Mouse (Mus musculus): ENCODE measurements around the gene Miox. TPM values are rescaled to one million over a fixed set of nuclear protein-coding genes. Genes with fewer than 3 reads are reported as not detected.

Miox gene
- total RNA-seq, 1 experiment from 2014 or later = not detected

DNA sequence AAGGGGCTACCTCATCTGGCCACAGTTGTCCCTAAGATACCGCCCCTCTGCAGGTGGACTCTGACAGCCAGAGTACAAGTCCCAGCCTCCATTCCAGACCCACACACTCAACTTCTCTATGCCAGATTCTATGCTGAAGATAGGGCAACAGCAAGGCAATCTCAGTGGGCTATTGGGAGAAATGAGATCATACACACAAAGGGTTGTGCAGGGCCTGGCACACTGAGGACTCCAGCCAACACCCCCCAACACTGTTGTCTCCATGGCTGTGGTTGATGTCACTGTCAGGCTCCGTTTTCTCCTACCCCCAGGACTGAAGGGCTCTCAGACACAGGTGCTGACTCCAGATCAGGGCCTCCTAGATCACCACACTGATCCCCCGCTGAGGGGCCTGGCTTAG, 20.1 kb upstream of the Miox start:
- ATAC-seq (ENCODE audit: extremely low read depth, insufficient number of reproducible peaks, low FRiP score, poor library complexity, severe bottlenecking) = no peak

DNA sequence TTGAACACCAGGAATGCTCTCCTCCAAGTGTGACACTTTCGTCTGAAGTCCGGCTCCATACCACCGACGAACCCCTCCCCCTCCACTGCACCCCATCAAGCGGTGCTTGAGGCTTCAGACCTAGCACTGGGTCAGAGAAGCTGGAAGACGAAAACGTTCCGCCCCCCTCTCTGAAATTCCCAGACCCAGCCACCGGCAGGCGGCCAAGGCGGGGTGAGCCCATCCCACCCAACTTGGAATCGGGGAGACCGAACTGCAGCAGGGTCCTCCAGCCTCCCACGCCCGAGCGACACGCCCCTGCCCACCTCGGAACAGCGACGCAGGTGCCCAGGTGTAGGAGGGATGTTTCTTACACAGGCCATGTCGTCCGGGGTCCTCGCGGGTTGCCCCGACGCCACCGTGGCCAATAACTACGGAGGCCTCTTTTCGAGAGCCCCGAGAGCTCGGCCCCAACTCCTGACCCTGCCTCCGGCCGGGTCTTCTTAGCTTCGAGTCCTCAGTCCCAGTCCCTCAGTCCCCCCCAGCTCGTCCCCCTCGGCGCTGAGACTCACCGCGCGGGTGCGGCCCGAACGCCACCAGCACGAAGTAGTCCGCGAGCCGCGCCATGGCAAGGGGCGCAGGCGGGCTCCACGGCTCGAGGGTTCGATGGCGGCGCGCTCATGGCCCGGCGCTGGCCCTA, 19.5 kb upstream of the Miox start:
- no peak for ATAC-seq (ENCODE audit: extremely low read depth, insufficient number of reproducible peaks, low FRiP score, poor library complexity, severe bottlenecking)

DNA sequence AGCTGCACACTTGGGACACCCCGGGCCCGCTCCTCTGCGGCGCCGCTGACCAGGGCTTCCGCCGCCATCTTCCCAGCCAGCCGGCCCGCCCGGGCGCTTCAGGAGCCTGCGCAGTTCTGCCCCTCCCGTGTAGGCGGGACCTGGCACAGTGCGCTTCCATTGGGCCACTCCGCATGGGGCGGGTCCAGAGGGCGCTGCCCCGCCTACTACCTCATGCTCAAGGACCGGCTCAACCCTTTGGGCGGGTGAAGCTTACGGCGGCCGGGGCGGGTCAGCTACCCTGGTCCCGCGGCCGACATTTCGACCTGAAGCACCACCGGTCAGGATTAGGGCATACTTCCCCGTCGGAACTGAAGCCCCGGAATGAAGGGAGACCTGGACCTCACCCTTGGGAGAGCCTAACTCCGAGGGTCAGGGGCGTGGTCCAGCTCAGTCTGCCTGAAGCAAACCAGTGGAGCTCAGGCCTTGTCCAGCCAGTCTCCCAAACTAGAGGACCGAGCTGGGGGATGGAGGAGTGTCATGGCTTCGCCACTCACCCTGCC, 18.9 kb upstream of the Miox start, which contains the start of gene Sbf1:
TSS of gene Sbf1 (minus strand) at position 122 of the 542 bp plus-strand sequence.
- peak; percentile 98 for ATAC-seq (ENCODE audit: extremely low read depth, insufficient number of reproducible peaks, low FRiP score, poor library complexity, severe bottlenecking)

DNA sequence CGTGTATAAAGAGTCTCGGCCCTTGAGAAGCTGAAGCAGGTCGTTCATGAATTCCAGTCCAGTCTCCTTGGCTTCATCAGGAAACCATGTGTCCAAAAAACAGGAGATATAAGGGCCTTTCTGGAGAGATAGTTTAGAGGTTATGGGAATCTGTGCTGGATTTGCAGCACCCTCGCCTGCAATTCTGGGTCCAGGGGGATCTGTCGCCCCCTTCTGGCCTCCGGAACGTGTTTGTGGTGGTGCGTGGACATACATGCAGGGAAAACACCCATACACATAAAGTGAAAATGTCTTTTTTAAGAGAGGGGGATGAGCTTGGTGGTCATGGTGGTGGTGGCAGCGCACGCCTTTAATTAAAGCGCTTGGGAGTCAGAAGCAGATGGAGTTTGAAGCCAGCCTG, 18.1 kb upstream of the Miox start:
- no peak for ATAC-seq (ENCODE audit: extremely low read depth, insufficient number of reproducible peaks, low FRiP score, poor library complexity, severe bottlenecking)

DNA sequence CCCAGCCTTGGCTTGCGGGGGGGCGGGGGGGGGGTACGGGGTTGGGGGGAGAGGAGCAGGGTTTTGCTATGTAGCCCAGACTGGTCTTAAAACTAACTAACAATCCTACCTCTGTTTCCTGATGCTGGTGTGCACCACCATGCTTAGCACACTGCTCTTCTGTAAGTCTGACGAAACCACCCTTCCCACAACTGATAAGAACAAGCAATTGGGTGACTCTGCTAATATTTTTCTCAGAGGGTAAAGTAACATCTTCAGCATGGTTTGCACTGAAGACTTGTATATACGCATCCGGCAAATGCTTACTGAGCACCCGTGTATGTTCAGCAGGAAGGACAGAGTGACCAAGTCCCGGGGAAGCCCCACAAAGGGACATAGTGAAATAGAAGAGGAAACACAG, 12.9 kb upstream of the Miox start:
- ATAC-seq (ENCODE audit: extremely low read depth, insufficient number of reproducible peaks, low FRiP score, poor library complexity, severe bottlenecking) = no peak

DNA sequence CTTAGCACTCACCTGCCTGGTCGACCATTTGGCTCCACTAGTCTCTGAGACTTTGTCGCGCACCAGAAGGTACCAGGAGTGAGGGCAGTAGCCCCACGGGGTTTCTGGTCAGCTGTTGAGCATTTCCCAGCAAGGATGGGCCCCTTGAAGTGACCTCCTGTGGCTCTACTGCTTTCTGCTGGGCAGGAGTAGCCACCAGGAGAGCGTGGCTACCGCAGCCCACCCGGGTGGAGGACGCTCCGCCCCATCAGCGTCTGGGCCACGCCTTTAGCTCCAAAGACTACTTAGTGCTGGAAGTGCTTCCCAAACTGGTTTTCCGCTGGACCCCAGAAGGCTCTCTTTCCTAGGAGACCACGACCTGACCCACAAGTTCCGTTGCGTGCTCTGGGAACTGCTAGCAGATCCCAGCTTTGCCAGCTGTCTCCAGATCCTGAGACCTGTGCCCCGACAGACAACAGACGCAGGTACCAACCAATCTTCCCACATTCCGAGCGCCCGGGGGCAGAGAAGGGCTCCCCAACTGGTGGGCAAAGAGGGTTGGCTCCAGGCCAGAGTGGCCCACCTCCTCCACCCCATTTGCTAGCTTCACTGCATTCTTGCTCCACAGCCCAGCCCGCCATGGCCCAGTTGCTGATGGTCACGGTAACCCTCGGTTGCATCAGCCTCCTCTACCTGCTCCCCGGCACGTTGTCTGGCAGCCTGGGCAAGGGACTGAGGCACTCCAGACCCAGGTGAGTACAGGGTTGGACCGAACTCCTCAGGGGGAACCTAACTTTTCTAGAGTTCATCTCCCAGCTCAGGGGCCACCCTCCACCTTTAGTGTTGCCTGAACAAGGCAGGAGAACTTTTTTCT, 11.3 kb upstream of the Miox start, which contains the start of gene Adm2:
TSS of gene Adm2 (plus strand) at position 51 of the 853 bp plus-strand sequence.
- ATAC-seq (ENCODE audit: extremely low read depth, insufficient number of reproducible peaks, low FRiP score, poor library complexity, severe bottlenecking) = no peak

DNA sequence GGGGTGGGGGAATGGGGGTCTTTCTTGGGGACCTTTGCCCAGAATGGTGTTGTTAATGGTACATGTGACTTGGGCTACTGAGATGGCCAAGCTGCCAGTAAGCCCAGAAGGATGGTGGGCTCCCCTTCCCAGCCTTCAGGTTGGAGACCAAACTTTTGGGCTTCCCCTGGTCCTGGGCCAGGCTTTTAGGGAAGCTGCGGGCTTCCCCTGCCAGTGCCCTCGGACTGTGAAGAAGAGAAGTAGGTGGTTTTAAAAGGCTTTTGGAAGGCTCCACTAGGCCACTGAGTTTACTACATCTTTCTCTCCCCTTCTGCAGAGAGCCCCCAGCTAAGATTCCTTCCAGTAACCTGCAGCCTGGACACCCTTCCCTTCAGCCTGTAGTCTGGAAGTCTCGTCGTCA, 10.5 kb upstream of the Miox start:
- ATAC-seq (ENCODE audit: extremely low read depth, insufficient number of reproducible peaks, low FRiP score, poor library complexity, severe bottlenecking) = no peak

DNA sequence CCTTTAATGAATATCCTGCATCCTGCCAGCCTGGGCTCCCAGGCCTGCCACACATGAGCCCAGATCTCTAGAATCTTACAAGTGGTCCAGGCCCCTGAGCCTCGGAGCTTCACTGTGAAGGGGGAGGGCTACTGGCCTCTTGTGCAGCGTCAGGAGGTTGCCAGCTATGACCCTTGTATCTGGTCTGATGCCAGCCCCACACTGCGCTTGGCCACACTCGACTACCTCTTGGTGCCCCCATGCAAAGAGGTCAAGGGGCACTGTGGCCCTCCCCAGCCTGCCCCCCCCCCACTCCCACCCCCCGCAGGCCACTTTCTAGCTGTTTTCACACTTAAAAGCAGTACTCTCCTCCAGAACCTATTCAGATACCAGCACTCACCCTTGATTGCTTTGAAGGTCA, 7.8 kb upstream of the Miox start:
- no peak for ATAC-seq (ENCODE audit: extremely low read depth, insufficient number of reproducible peaks, low FRiP score, poor library complexity, severe bottlenecking)

DNA sequence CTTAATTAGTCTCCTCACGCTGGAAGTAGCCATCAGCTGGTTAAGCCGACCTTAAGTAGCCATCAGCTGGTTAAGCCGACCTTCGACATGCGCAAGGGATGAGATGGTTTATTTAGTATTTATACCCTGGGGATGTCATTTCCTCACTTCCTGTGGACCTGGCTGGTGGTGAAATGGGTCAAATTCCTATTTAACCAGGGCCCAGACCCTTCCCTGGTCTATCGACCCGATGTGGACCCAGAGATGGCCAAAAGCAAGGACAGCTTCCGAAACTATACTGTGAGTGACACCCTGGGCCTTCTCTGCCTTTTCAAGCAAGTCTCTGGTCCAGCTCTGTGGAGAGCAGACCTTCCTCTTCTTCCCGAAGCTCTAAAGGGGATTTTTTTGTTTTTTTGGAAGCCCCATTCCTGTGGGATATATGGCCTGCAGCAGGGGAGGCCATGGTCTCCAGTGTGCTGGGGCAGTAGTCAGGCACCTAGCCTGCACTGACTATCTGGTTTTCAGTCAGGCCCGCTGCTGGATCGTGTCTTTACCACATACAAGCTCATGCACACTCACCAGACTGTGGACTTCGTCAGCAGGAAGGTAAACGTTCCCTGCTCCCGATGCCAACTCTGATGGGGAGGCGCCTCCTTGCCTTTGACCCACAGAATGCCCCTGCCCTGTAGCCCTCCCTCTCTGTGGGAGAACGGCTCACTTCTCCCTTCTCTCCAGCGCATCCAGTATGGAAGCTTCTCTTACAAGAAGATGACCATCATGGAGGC, 758 bp downstream of the Miox start:
- ATAC-seq (ENCODE audit: extremely low read depth, insufficient number of reproducible peaks, low FRiP score, poor library complexity, severe bottlenecking) = no peak

DNA sequence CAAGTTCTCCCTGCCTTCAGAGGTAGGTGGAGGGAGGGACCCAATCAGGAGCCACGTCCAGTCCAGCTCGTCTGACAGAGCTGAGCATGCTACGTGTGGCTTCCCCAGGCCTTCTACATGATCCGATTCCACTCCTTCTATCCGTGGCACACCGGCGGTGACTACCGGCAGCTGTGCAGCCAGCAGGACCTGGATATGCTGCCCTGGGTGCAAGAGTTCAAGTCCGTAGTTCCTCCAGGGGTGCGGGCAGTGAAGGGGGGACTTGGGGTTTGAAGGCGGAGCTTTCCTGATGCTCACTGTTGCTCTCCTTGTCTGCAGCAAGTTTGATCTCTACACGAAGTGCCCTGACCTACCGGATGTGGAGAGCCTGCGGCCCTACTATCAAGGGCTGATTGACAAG, 2.2 kb downstream of the Miox start:
- ATAC-seq (ENCODE audit: extremely low read depth, insufficient number of reproducible peaks, low FRiP score, poor library complexity, severe bottlenecking) = no peak

DNA sequence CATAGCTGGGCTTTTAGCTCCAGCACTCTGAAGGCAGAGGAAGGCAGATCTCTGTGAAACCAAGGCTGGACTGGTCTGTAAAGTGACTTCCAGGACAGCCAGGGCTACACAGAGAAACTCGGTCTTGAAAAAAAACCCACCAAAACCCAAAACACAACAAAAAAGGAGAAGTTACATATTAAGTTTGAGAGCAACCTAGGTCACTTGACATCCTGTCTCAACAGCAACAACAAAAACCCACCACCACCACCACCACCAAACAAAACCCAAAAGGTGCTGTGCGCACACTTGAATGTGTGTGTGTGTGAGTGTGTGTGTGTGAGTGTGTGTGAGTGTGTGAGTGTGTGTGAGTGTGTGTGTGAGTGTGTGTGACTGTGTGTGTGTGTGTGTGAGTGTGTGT, 5.5 kb downstream of the Miox start:
- peak; percentile 57; the same call in 1 of the 2 replicates for ATAC-seq (ENCODE audit: extremely low read depth, insufficient number of reproducible peaks, low FRiP score, poor library complexity, severe bottlenecking)

DNA sequence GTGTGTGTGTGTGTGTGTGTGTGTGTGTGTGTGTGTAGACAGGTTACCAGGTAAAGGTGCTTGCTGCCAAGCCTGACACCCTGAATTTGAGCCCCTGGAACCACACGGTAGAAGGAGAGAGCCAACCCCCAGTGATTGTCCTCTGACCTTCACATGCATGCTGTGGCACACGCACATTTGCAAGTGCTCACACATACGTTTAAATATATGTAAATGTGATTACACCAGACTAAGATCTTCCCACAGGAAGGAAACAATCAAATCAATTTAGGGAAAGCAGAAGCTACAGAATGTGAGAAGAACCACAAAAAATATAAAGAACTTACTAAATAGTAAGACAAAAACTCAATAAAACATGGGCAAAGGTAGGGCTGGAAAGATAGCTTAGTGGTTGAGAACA, 5.9 kb downstream of the Miox start:
- no peak for ATAC-seq (ENCODE audit: extremely low read depth, insufficient number of reproducible peaks, low FRiP score, poor library complexity, severe bottlenecking)

DNA sequence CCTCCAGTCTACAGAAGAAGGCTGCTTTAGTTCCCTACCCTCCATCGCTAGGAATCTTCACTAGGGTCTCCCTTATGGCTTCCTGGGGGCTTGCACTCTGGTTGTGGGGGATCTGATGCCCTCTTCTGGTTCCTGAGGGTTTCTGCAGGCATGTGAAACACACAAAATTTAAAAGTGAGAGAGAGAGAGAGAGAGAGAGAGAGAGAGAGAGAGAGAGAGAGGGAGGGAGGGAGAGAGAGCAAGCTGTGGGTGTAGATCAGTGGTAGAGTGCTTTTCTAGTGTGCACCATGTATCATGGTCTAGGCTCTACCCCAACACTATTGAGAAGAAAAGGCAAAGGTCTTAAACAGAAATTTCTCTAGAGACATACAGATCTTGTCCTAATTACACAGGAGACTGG, 7.5 kb downstream of the Miox start:
- ATAC-seq (ENCODE audit: extremely low read depth, insufficient number of reproducible peaks, low FRiP score, poor library complexity, severe bottlenecking) = no peak

DNA sequence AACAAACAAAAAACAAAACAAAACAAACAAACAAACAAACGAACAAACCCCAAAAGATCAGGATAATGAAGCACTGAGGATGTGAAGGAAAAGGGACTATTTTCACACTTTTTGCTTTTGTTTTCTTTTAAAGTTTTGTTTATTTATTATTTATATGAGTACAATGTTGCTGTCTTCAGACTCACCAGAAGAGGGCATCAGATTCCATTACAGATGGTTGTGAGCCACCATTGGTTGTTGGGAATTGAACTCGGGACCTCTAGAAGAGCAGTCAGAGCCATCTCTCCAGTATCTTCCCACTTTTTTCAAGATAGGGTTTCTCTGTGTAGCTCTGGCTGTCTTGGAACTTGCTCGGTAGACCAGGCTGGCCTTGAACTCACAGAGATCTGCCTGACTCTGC, 9.1 kb downstream of the Miox start:
- ATAC-seq (ENCODE audit: extremely low read depth, insufficient number of reproducible peaks, low FRiP score, poor library complexity, severe bottlenecking) = no peak

DNA sequence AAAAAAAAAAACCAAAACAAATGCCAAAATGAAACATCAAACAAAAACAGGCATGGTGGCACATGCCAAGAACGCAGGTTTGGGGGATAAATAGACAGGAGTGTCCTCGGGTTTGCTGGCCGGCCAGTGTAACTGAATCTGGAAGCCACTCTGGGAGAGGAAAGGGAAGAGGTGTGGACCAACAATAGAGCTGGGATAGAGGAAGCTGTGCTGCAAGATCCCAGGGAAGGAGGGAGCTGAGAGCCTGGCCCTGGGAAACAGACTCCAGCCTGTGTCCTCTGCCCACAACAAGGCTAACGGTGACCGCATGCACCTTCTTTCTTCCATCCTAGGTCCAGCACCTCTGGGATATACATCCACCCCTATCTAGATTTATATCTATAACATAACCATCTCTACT, 16.2 kb downstream of the Miox start:
- no peak for ATAC-seq (ENCODE audit: extremely low read depth, insufficient number of reproducible peaks, low FRiP score, poor library complexity, severe bottlenecking)

DNA sequence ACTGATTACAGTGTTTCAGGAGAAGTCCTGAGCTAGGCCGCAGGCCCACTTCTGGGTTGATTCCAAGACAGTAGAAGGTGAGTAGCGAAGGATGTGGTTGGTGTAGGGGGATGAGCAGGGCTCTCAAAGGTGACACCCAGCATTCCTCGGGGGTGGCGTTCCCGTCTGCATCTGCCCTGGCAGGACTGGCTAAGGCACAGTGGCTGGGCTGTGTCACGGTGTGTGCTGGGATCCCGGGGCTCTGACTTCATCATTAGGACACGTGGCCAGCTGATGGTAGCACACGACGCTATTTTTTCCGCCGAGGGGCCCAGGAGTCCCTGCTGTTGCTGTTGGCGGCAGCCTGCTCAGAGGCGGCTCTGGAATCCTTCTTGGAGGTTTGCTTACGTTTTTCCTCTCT, 17.1 kb downstream of the Miox start:
- ATAC-seq (ENCODE audit: extremely low read depth, insufficient number of reproducible peaks, low FRiP score, poor library complexity, severe bottlenecking) = no peak

DNA sequence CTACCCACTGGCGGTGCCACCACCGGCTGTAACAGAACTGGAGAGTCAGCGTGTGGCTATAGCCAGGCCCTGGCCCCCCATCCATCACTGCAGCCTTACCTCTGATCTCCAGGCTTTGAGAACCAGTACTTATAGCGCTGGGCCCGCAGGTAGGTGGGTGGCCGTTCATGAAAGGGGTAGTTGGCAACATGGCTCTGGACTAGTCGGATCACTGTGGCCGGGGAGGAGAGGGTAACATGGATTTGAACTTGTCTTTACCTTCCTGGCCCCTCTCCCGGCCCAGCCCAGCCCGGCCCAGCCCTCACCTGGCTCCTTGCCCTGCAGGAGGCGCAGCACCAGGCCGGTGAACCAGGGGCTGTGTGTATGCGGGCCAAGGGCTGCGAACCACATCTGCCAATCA, 17.9 kb downstream of the Miox start:
- ATAC-seq (ENCODE audit: extremely low read depth, insufficient number of reproducible peaks, low FRiP score, poor library complexity, severe bottlenecking) = no peak

DNA sequence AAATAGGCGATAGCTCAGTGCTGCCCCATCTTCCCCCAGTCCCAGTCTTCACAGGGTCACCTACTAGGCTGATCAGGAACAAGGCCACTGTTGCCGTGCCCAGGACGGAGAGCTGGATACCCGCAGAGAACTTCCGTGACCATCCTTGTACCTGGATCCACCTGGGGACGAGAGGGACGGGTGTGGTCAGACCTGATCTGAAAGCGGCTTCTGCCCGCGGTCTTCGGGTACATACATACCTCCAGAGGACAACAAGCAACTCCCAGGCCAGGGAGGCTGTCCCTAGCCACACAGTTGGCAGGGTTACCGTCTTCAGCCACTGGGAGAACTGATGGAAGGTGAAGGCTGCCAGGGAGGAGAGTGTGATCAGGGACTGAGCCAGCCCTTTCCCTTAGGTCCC, 18.6 kb downstream of the Miox start:
- no peak for ATAC-seq (ENCODE audit: extremely low read depth, insufficient number of reproducible peaks, low FRiP score, poor library complexity, severe bottlenecking)

DNA sequence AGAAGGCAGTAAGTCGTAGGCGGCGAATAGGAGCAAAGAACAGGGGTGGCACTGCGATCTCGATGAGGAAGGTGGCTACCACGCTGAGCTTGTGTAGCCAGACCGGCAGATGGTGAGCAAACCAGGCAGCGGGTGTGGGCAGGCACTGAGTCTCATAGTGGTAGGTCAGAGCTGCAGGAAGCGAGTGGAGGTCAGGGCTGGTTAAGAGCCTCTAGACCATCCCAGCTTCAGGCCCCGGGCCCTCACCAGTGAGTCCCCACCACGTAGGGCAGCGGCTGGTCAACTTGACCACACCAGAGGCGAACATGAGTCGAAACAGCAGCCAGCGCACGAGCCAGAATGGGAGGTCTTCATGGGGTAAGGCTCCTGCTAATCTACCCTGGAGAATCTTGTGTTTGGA, 19.6 kb downstream of the Miox start:
- ATAC-seq (ENCODE audit: extremely low read depth, insufficient number of reproducible peaks, low FRiP score, poor library complexity, severe bottlenecking) = no peak
